Mouse (Mus musculus) testis, postnatal 14 days (tissue): Measurements from ENCODE around the gene Usp5.

Experiments
- DNase-seq: peaks from one replicate; pipeline ENCODE4 v3.0.0; 2021; ENCODE audit warnings: low spot score

Gene Usp5

GRCm38 (mm10) chr6:124828868-124829798, at the start of gene Usp5, which contains the start of gene Cdca3:
Usp5 (minus strand) TSS chr6:124829484.
Cdca3 (plus strand) TSS chr6:124829547.
- DNase-seq = peak; percentile 99

GRCm38 (mm10) chr6:124874348-124874747, 45.1 kb upstream of the Usp5 start:
- no peak for DNase-seq

GRCm38 (mm10) chr6:124866560-124866959, 37.3 kb upstream of the Usp5 start:
- DNase-seq = no peak

GRCm38 (mm10) chr6:124865766-124866362, 36.6 kb upstream of the Usp5 start:
- no peak for DNase-seq

- DNase-seq = peak; percentile 43
Measured at GRCm38 (mm10) chr6:124863658-124864298, 34.5 kb upstream of the Usp5 start, which contains the start of gene Gpr162. Gpr162 (minus strand) TSS chr6:124863983.

- DNase-seq = no peak
Measured at GRCm38 (mm10) chr6:124863125-124863657, 33.9 kb upstream of the Usp5 start.

- no peak for DNase-seq
Measured at GRCm38 (mm10) chr6:124862406-124863124, 33.3 kb upstream of the Usp5 start.

- no peak for DNase-seq
Measured at GRCm38 (mm10) chr6:124861802-124862201, 32.5 kb upstream of the Usp5 start.

GRCm38 (mm10) chr6:124861266-124861665, 32.0 kb upstream of the Usp5 start:
- DNase-seq = no peak

GRCm38 (mm10) chr6:124860511-124860910, 31.2 kb upstream of the Usp5 start:
- no peak for DNase-seq

GRCm38 (mm10) chr6:124859725-124860124, 30.4 kb upstream of the Usp5 start:
- peak; percentile 70 for DNase-seq

GRCm38 (mm10) chr6:124858561-124859318, 29.5 kb upstream of the Usp5 start:
- DNase-seq = no peak

- no peak for DNase-seq
Measured at GRCm38 (mm10) chr6:124857840-124858530, 28.7 kb upstream of the Usp5 start.

- peak; percentile 69 for DNase-seq
Measured at GRCm38 (mm10) chr6:124856916-124857839, 27.9 kb upstream of the Usp5 start, which contains the start of gene P3h3. P3h3 (minus strand) TSS chr6:124857752.

- no peak for DNase-seq
Measured at GRCm38 (mm10) chr6:124856321-124856720, 27.0 kb upstream of the Usp5 start.

GRCm38 (mm10) chr6:124854647-124855046, 25.4 kb upstream of the Usp5 start:
- DNase-seq = no peak

- DNase-seq = no peak
Measured at GRCm38 (mm10) chr6:124850535-124850934, 21.3 kb upstream of the Usp5 start.

GRCm38 (mm10) chr6:124847305-124847704, 18.0 kb upstream of the Usp5 start:
- peak; percentile 86 for DNase-seq
